Mouse (Mus musculus) brown adipose tissue, adult 24 weeks (tissue): ENCODE measurements around the gene Prkab1. TPM values are rescaled to one million over a fixed set of nuclear protein-coding genes. Genes with fewer than 3 reads are reported as not detected.

ENCODE experiments used
- H3K27ac ChIP-seq: fragments of 200-500 bp; replicated peaks from 2 replicates; pipeline ENCODE4 v1.5.1; 2012; ENCODE audit warnings: low read depth, mild to moderate bottlenecking, low read length
- H3K4me1 ChIP-seq: fragments of 200-500 bp; 2 replicates; pipeline ENCODE4 v1.6.1; 2012; ENCODE audit warnings: low read length, mixed read lengths; ENCODE audit not compliant: control insufficient read depth, insufficient read depth, insufficient read length
- H3K4me3 ChIP-seq: fragments of 200-500 bp; 2 replicates; pipeline ENCODE4 v1.5.1; 2012; ENCODE audit warnings: low read depth, mild to moderate bottlenecking, low read length, moderate library complexity; ENCODE audit not compliant: insufficient read depth
- polyA plus RNA-seq: library from polyadenylated mRNA; stranded (reverse); fragments of >200 nt; gene quantifications from 2 replicates; pipeline ENCODE4 v1.2.4, GENCODE M21; 2012; ENCODE audit not compliant: missing spikeins, insufficient read depth, insufficient read length

Gene Prkab1
- polyA plus RNA-seq, 1 experiment: 48.9 TPM

DNA sequence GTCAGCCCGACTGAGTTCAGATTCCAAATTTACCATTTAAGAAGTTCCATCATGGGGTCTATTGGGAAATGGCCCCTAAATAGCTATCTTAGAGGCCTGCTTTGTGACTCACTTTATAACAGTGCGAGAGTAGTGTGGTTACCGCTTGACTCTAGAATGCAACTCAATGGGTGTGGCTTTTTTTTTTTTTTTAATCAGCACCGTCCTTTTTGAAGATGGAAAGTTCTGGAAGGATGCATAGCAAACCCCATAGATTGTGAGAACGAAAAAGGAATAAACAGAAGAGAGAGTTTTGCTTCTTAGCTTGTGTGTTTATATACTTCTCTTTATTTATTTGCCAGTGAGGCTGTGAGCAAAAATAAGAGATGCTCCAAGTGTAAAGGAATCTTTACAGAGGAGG, 1.8 kb upstream of the Prkab1 start:
- Histone ChIP-seq H3K27ac (no peak overlapping the region), H3K4me1 (no peaks in the 10 kb centered on the region), H3K4me3 (no peak overlapping the region)

DNA sequence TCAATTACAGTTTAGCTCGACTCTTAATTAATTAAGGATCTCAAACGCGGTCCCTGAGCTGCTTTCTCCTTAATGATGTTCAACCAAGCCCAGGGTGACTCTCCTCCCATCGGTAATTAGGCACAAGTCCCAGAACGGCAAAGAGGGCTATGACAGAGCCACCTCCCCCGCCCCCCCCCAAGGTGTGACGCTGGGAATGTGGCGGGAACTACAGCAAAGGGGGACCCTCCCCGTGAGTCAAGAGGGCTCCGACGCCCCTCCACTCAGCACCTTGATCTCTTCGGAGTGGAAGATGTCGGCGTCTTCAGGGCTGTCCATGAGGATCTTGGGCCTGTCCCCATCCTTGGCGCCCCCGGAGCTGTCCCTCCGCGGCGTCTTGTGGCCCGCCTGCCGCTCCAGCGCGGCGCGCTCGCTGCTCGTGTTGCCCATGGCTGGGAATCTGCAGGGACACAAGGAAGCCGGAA, 455 bp downstream of the Prkab1 start:
- H3K27ac ChIP-seq: peak overlapping the region; percentile 75
- H3K4me1 ChIP-seq: 0 out of 2 replicates have a peak, but pooled peaks cover 5% of the 10 kb centered on the region
- H3K4me3 ChIP-seq: peak overlapping the region; percentile 90

DNA sequence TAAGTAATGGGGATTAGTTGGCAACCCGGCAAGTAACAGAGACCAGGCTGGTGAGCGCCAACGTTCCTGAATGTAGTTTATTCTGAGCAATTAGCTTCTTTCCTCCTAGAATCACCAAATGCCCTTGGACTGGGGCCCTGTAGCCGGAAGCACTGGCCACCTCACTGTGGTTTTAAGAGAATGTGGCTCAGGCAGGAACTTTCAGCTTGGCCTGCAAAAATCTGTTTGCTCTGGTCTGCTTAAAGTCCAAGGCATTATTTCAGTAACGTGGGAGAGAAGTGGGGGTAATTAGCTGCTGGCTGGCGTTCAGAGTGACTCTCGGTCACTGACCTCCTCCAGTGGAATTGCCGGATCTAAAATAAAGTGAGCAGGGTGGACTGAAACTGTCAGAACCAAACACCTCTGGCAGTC, 1.1 kb downstream of the Prkab1 start:
- H3K4me3 ChIP-seq: peak overlapping the region; percentile 90
- peak overlapping the region; percentile 75 for H3K27ac ChIP-seq
- H3K4me1 ChIP-seq: 0 out of 2 replicates have a peak, but pooled peaks cover 5% of the 10 kb centered on the region

DNA sequence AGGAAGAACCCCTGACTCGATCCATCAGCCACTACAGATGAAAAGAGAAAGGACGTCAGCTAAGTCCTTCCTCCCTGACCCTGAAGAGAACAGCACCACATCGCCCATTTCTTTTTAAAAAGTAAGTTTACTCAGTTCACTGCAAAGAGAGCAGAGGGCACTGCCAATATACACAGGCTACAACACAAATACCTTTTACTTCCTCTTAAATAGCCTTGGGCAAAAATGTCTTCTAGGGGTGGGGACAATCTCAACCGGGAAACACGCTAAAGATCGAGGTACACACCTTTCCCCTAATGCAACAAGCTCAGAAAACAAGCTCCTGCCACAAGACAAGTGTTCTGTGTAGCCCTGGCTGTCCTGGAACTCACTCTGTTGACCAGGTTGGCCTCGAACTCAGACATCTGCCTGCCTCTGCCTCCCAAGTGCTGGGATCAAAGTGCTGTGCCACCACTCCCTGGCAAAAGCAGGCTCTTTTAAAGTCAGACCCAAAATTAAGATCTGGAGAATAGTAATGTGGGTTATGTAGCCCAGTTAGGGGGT, 1.6 kb downstream of the Prkab1 start:
- Histone ChIP-seq H3K27ac (peak overlapping the region; percentile 75; the same call in 1 of the 2 replicates), H3K4me1 (0 out of 2 replicates have a peak, but pooled peaks cover 5% of the 10 kb centered on the region), H3K4me3 (peak overlapping the region; percentile 90)

DNA sequence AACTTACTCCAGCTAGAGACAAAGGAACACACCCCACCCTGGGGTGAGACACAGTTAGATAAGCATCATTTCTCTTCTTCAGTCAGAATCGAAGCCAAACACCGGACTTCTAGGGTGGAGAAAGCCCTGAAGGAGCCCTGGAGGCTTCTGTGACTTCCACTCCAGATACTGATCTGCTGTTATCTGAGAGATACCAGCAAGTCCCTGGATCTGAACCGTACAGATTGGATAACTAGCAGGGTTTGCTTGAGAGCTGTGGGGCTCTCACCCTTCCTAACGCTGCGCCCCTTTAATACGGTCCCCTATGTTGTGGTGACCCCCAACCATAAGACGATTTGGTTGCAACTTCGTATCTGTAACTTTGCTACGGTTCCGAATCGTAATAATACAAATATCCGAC, 2.2 kb downstream of the Prkab1 start:
- Histone ChIP-seq H3K4me3 (peak overlapping the region; percentile 9; the same call in 1 of the 2 replicates), H3K27ac (no peak overlapping the region)

DNA sequence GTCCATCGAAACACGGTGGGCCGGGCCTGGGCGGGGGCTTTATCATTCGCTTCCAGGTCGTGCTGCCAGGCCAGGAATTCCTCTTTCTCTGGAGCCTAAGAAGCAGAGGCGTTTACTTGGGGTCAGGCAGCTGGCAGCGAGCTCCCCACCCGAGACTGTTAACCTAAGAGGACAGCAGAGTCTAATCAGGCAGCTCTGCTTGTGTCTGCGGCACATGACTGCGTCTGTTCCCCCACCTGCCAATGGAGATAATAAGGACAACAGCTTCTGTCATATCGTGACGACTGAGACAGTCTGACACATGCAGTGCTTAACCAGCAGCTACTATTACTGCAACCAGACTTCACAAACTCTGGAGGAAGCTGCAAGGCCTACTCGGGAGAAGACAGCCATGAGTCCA, 2.8 kb downstream of the Prkab1 start:
- no peak overlapping the region for H3K27ac ChIP-seq
- 0 out of 2 replicates have a peak, but pooled peaks cover 5% of the 10 kb centered on the region for H3K4me1 ChIP-seq
- H3K4me3 ChIP-seq: no peak overlapping the region

More for the DNA sequence above, 2.2 kb downstream of the Prkab1 start:
- 0 out of 2 replicates have a peak, but pooled peaks cover 5% of the 10 kb centered on the region for H3K4me1 ChIP-seq

DNA sequence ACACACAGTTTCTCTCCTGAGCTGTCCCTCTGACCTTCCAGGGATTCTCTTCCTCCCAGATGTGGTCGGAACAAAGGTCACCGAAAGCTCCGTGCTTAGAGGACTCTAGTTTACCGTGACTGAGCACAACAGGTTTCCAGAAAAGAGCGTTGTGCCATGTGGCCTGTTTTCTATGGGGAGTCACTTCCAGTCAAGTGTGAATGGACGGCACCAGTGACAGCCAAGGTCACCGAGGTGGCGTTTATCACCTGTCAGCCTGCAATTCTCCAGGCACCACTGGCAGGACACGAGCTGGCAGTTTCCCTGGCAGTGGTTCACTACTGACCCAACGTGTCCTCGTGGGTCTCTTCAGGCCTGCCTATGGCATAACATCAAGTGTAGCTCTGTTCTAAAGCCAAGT, 4.9 kb downstream of the Prkab1 start:
- H3K4me3 ChIP-seq: no peak overlapping the region
- H3K27ac ChIP-seq: peak overlapping the region; percentile 1; the same call in 1 of the 2 replicates
- H3K4me1 ChIP-seq: 0 out of 2 replicates have a peak, but pooled peaks cover 5% of the 10 kb centered on the region

DNA sequence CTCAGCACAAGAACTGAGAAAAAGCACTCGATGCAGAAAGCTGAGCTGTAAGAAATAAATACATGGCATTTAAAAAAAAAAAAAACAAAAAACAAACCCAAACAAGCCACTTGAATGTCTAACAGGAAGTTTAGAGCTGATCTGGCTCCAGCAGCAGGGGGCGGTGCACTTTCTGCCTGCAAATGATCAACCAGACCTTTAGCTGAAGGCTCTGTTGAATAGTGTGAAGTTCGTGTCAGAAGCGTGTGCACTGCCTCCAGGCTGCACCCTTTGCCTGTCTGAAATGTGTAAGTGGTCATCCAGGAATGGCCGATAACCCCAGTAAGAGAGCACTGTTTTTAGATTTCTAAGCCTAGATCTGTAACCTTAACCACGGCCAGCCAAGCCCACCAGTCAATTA, 5.5 kb downstream of the Prkab1 start:
- H3K4me3 ChIP-seq: no peak overlapping the region
- 0 out of 2 replicates have a peak overlapping the region, but pooled peaks have one; percentile 1 for H3K27ac ChIP-seq
- H3K4me1 ChIP-seq: 0 out of 2 replicates have a peak, but pooled peaks cover 5% of the 10 kb centered on the region

DNA sequence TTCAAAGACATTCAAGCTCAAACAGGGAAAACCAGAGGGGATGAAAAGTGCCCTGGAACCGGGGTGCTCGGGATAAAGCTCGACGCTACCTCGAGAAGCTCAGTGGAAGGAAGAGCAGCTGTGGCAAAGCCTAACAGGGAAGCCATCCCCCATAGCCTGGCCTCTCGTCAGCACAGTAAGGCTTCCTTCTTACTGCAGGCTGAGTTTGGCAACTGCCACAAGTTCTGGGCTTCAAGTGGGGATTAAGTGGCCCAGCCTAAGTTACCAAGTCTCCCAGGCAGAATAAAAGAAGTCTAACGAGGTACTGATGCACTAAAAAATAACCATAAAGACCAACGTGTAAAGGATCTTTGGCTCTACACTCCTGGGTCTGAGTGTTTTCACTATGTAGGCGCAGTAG, 6.1 kb downstream of the Prkab1 start:
- Histone ChIP-seq H3K4me1 (0 out of 2 replicates have a peak, but pooled peaks cover 5% of the 10 kb centered on the region), H3K27ac (no peak overlapping the region)

DNA sequence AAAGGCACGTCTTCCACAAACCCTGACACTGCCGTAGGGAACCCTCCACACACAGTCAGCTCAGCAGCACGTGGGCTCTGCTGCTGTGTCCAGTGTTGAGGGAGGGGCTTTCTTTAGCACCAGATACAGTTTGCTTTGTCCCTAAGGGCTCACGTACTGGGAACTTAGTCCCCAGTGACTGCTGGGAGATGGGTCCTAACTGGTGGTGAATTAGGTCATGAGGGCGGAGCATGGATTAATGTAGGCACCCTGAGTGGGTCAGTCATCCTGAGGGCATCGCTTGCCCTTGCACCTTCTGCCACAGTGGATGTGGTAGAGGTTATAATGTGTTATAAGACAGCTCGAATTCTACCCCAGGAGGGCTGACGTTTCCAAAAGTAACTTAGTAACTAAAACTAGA, 6.9 kb downstream of the Prkab1 start:
- Histone ChIP-seq H3K27ac (no peak overlapping the region), H3K4me3 (no peak overlapping the region), H3K4me1 (0 out of 2 replicates have a peak, but pooled peaks cover 5% of the 10 kb centered on the region)

More for the DNA sequence above, 6.1 kb downstream of the Prkab1 start:
- no peak overlapping the region for H3K4me3 ChIP-seq

DNA sequence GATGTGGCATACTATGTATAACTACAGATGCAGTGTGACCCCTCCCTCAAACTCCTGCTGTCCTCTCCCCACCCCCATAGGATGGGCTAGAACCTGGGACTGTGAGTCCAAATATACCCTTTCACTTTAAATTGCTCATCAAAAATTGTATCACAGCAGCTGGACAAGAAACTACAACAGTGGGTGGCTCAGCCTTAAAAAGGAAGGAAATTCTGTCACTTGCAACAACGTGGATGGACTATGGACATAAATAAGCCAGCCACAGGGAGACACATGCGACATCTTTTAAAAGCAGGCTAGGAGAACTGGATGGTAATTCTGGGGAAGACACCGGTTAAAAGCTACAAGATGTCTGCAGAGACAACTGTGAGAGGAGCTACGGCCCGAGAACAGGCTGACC, 7.8 kb downstream of the Prkab1 start:
- no peak overlapping the region for H3K27ac ChIP-seq
- 0 out of 2 replicates have a peak, but pooled peaks cover 5% of the 10 kb centered on the region for H3K4me1 ChIP-seq
- H3K4me3 ChIP-seq: no peak overlapping the region

DNA sequence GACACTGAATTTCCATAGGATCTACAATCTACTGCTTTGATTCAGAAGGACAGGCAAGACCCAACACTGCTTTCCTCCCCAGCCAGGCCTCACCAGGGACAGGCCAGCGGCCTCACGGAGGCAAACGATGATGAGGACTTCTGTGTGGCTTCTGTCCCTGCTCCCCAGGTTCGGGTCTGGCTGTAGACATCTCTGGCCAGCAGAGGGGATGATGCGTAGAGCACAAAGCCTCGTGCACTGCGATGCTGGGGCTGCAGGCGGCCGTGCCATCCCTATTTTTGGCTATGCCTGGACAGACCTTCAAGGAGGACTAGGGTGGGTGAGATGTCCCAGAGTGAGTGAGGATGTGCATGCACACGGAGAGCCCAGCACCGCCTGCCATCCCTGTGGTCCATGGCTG, 10.1 kb downstream of the Prkab1 start:
- H3K4me1 ChIP-seq: 0 out of 2 replicates have a peak, but pooled peaks cover under 1% of the 10 kb centered on the region
- no peak overlapping the region for H3K4me3 ChIP-seq
- no peak overlapping the region for H3K27ac ChIP-seq

DNA sequence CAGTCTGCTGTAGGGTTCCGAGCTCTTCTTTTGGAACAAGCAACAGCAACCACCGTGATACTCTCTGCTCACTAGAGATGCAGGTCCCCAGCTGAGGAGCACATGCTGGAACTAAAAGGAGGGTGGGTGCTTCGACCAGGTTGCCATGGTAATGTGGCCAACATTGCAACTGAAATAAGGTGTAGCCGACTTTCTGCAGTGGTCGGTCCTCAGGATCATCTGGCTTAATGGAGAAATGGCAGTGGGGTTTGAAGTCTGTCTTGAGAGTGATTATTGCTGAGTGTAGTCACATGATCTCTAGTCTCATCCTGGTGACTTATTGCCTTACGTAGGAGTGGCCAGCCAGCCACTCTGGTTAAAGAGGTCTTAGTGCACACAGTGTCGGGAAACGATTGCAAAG, 10.5 kb downstream of the Prkab1 start:
- H3K4me1 ChIP-seq: no peaks in the 10 kb centered on the region
- no peak overlapping the region for H3K4me3 ChIP-seq
- no peak overlapping the region for H3K27ac ChIP-seq

DNA sequence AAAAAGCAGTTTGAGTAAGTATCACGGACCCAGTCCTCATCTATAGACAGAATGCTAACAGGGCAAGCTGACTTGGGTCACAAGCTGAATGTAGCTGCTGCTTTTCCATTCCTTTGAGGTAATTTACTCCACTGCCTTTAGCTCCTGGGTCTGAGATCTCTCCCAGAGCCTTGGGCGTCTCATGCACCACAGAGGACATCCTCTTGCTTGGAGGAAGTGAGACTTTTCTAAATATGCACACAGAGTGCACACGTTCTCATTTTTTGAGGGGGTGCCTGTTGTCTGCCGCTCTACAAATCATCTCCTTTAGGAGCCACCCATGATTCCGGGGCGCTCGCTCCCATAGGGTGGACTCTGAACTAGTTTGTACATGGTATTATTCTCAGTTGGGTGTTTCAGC, 11.8 kb downstream of the Prkab1 start:
- Histone ChIP-seq H3K4me3 (no peak overlapping the region), H3K4me1 (no peaks in the 10 kb centered on the region), H3K27ac (no peak overlapping the region)

DNA sequence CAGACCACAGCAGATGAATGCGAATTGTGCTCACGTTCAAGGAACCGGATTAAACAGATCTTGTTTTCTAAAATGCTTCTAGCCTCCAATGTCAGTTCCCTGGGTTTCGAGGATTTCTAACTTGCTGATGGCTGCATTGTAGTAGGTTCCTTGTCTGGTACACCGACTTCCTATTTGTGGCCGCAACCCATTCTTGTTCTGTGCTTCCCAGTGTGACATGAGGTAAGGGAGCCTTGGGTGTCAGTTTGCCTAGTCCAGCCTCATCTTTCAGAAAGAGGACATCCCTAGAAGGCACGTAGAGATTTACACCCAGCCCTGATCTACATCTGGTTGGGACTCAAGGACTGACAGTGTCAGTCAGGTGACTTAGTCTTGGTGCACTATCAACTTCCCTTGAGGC, 12.6 kb downstream of the Prkab1 start:
- no peak overlapping the region for H3K27ac ChIP-seq
- H3K4me1 ChIP-seq: no peaks in the 10 kb centered on the region
- no peak overlapping the region for H3K4me3 ChIP-seq
